Mouse (Mus musculus) embryonic facial prominence, embryonic 14.5 days (tissue): ENCODE measurements at regions not wholly inside any gene's neighbourhood (a gene's known extent, or its start where the extent isn't known, plus 50 kb on each side); places are given as distances from the start of the nearest gene placed in this dataset.
A peak's percentile ranks its signal among the peaks of the same experiment; 100 is the strongest.

Experiments
- ATAC-seq: fragments of 200-750 bp; cut with Nextera tagmentation; 2 replicates; pipeline ENCODE4 v1.8.0; 2017; ENCODE audit warnings: low read depth, moderate number of reproducible peaks, moderate TSS enrichment
- DNase-seq: peaks from one replicate; pipeline ENCODE4 v3.0.0-alpha.2; 2015; ENCODE audit warnings: low spot score
- H3K27ac ChIP-seq: fragments of 300-500 bp; sonication (generic); replicated peaks from 2 replicates; pipeline ENCODE4 v1.5.1; 2014; ENCODE audit warnings: low read depth, mild to moderate bottlenecking, low read length, moderate library complexity
- H3K27me3 ChIP-seq: fragments of 300-500 bp; sonication (generic); replicated peaks from 2 replicates; pipeline ENCODE4 v1.6.1; 2014; ENCODE audit warnings: low read length; ENCODE audit not compliant: control insufficient read depth, insufficient read depth
- H3K36me3 ChIP-seq: fragments of 300-500 bp; sonication (generic); 2 replicates; pipeline ENCODE4 v1.6.1; 2014; ENCODE audit warnings: low read length, mixed read lengths; ENCODE audit not compliant: control insufficient read depth, insufficient read depth
- H3K4me1 ChIP-seq: fragments of 300-500 bp; sonication (generic); 2 replicates; pipeline ENCODE4 v1.6.1; 2014; ENCODE audit warnings: antibody characterized with exemption, low read length; ENCODE audit not compliant: control insufficient read depth, insufficient read depth
- H3K4me2 ChIP-seq: fragments of 300-500 bp; sonication (generic); 2 replicates; pipeline ENCODE4 v1.6.1; 2014; ENCODE audit warnings: low read depth, mild to moderate bottlenecking, low read length, moderate library complexity, mixed read lengths
- H3K4me3 ChIP-seq: fragments of 300-500 bp; sonication (generic); 2 replicates; pipeline ENCODE4 v1.5.1; 2014; ENCODE audit warnings: low read depth, mild to moderate bottlenecking, low read length
- H3K9ac ChIP-seq: fragments of 300-500 bp; sonication (generic); 2 replicates; pipeline ENCODE4 v1.6.1; 2014; ENCODE audit warnings: low read depth, mild to moderate bottlenecking, low read length, moderate library complexity, mixed read lengths
- H3K9me3 ChIP-seq: fragments of 300-500 bp; sonication (generic); 2 replicates; pipeline ENCODE4 v1.6.1; 2016; ENCODE audit warnings: low read length; ENCODE audit not compliant: control insufficient read depth
- WGBS: fragments of 180-500 bp; shearing (Covaris S2); extraction: QIAGEN DNeasy Blood & Tissue Kit; methylation state at CpG from one replicate; pipeline ENCODE4 v1.1.7; 2014; 5-methylcytosine and 5-hydroxymethylcytosine counted together

DNA sequence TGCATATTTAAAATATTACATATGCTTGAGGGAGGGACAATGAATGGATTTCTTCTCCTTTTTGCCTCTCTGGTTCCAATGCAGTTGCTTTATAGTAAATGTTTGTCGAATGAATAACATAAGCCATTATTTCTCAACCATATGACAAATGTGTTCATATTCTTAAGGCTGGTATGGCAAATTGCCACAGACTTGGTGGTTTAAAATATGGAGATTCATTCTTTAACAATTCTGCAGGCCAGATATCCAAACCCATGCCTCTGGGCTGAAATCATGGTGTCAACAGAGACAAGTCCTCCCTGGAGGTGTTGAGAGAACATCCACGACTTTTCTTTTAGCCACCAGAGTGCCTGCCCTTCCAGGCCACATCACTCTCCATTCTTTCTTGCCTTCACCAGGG lies 193.4 kb downstream of the Ttc8 start:
- Histone ChIP-seq H3K4me3 (no peak overlapping the region), H3K27ac (no peak overlapping the region), H3K9ac (no peak overlapping the region), H3K4me2 (no peak overlapping the region), H3K27me3 (no peaks in the 10 kb centered on the region), H3K36me3 (no peaks in the 10 kb centered on the region), H3K9me3 (0 out of 2 replicates have a peak, but pooled peaks cover 3% of the 10 kb centered on the region), H3K4me1 (no peaks in the 10 kb centered on the region)
- 75% methylated on average over 2 of the region's 2 CpGs for WGBS
- DNase-seq (no peak), ATAC-seq (no peak)

DNA sequence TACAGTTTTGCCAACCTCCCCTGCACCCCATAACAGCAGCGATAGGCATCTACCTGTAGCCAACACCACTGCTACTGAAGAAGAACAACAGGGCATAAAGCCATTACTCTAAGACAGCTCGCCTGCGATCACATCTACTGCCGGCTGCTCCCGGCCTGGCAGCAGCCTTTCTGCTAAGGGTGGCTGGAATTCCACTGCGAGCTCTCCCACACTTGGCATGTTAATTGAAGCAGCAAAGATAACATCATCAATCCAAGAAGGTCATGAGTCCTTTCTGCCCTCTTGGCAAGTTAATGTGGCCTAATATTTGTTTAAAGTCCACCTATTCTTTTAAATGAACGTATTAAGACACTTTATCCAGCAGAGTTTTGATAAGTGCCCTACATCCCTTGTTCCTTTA lies 196.1 kb downstream of the Ttc8 start:
- DNase-seq, result no peak
- 52% methylated on average over 7 of the region's 7 CpGs for WGBS

GRCm38 (mm10) chr12:99118381-99119115 lies 198.2 kb downstream of the Ttc8 start:
- no peak overlapping the region for H3K27ac ChIP-seq
- no peaks in the 10 kb centered on the region for H3K27me3 ChIP-seq
- H3K9ac ChIP-seq, result no peak overlapping the region
- ATAC-seq (no peak), DNase-seq (no peak)
- H3K4me1 ChIP-seq, result no peaks in the 10 kb centered on the region; the same call in 1 of the 2 replicates
- no peak overlapping the region for H3K4me3 ChIP-seq
- no peaks in the 10 kb centered on the region for H3K36me3 ChIP-seq
- H3K9me3 ChIP-seq, result 0 out of 2 replicates have a peak, but pooled peaks cover 5% of the 10 kb centered on the region
- H3K4me2 ChIP-seq, result no peak overlapping the region
- 89% methylated on average over 12 of the region's 12 CpGs for WGBS

More for the DNA sequence above, 196.1 kb downstream of the Ttc8 start:
- no peak overlapping the region for H3K9ac ChIP-seq
- no peak overlapping the region for H3K27ac ChIP-seq
- ATAC-seq, result no peak
- no peak overlapping the region for H3K4me3 ChIP-seq
- H3K36me3 ChIP-seq, result no peaks in the 10 kb centered on the region
- H3K27me3 ChIP-seq, result no peaks in the 10 kb centered on the region
- H3K4me2 ChIP-seq, result no peak overlapping the region
- H3K4me1 ChIP-seq, result no peaks in the 10 kb centered on the region
- H3K9me3 ChIP-seq, result 0 out of 2 replicates have a peak, but pooled peaks cover 5% of the 10 kb centered on the region

DNA sequence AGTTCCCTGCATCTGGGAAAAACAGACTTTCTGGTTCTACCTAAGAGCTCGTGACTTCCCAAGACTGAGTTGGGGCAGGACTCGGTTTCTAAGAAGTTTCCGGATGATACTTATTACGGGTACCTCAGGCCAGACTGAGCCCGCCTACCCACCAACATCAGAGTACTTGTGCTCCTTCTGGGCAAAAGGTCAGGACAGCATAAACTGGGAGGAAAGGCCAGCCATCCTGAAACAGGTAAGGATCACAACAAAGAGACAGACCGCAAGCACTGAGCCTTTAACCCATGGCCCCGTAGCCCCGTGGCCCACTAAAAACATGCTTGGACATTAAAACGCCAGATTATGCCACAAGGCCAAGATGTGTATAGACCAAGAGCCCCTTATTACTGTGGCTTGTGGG lies 199.6 kb downstream of the Ttc8 start:
- 91% methylated on average over 9 of the region's 9 CpGs for WGBS
- Histone ChIP-seq H3K4me2 (no peak overlapping the region), H3K27me3 (no peaks in the 10 kb centered on the region), H3K36me3 (no peaks in the 10 kb centered on the region), H3K9me3 (0 out of 2 replicates have a peak, but pooled peaks cover 5% of the 10 kb centered on the region), H3K27ac (no peak overlapping the region), H3K9ac (no peak overlapping the region), H3K4me3 (no peak overlapping the region), H3K4me1 (no peaks in the 10 kb centered on the region; the same call in none of the 2 replicates)
- ATAC-seq, result no peak
- DNase-seq, result no peak

- Histone ChIP-seq H3K9me3 (0 out of 2 replicates have a peak, but pooled peaks cover 1% of the 10 kb centered on the region), H3K4me3 (no peak overlapping the region), H3K4me2 (0 out of 2 replicates have a peak overlapping the region, but pooled peaks have one; percentile 10), H3K27ac (no peak overlapping the region), H3K27me3 (no peaks in the 10 kb centered on the region), H3K4me1 (no peaks in the 10 kb centered on the region; the same call in none of the 2 replicates), H3K36me3 (no peaks in the 10 kb centered on the region), H3K9ac (no peak overlapping the region)
- peak; percentile 43 for DNase-seq
- WGBS, result 58% methylated on average over 15 of the region's 15 CpGs
- peak; percentile 30; the same call in 1 of the 2 replicates for ATAC-seq
Measured at GRCm38 (mm10) chr12:99123611-99124495, 203.5 kb downstream of the Ttc8 start.

DNA sequence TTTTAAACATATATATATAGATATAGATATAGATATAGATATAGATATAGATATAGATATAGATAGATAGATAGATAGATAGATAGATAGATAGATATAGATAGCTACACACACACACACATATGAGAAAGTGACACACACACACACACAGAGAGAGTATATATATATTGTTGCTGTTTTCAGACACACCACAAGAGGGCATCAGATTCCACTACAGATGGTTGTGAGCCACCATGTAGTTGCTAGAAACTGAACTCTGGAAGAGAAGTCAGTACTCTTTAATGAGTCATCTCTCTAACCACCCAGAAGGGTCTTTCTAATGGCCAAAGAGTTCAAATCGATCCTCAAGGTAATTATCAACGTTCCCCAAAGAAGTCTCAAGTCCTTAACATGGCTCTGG lies 205.8 kb downstream of the Ttc8 start:
- Histone ChIP-seq H3K27me3 (no peaks in the 10 kb centered on the region), H3K4me3 (no peak overlapping the region), H3K27ac (no peak overlapping the region), H3K4me1 (no peaks in the 10 kb centered on the region; the same call in none of the 2 replicates), H3K4me2 (no peak overlapping the region), H3K9me3 (no peaks in the 10 kb centered on the region), H3K36me3 (no peaks in the 10 kb centered on the region), H3K9ac (no peak overlapping the region)
- DNase-seq (no peak), ATAC-seq (no peak)
- WGBS, result 96% methylated on average over 2 of the region's 2 CpGs
